Mouse (Mus musculus) retina, embryonic 14.5 days (tissue): ENCODE measurements around the gene Apol11a.
A peak's percentile ranks its signal among the peaks of the same experiment; 100 is the strongest.
"Not testable (repeated sequence)": the region's sequence is repeated elsewhere in the genome, so short reads cannot be mapped to it uniquely, and the experiment has no call there.

Source experiments
- DNase-seq: peaks from one replicate; pipeline ENCODE4 v3.0.0-alpha.2; 2015; ENCODE audit warnings: low spot score

Gene Apol11a

DNA sequence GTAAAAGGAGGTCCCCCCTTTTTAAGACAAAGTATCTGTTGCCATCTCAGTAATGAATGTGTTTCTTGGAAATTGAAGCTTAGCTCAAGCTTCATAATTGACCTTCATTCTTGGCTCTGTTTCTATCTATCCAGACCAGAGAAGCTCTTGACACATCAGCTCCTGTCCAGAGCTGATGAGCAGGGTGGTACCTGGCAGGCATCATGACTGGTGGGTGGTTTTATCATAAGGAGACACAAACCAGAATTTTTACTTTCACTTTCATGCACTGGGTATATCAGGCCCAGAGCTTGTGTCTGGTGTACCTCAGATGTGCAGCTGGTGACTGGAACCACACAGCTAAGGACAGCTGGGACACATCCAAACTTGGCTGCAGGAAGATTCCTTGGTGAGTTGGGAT, at the start of gene Apol11a:
Gene Apol11a (plus strand): TSS at position 306 of the 400 bp plus-strand sequence.
- DNase-seq = not testable (repeated sequence)

GRCm38 (mm10) chr15:77474699-77475390, 33.2 kb upstream of the Apol11a start:
- not testable (repeated sequence) for DNase-seq

GRCm38 (mm10) chr15:77476693-77477092, 31.4 kb upstream of the Apol11a start, which contains the start of gene Apol10a:
Gene Apol10a, plus strand, starts transcription at chr15:77477047.
- DNase-seq = not testable (repeated sequence)

DNA sequence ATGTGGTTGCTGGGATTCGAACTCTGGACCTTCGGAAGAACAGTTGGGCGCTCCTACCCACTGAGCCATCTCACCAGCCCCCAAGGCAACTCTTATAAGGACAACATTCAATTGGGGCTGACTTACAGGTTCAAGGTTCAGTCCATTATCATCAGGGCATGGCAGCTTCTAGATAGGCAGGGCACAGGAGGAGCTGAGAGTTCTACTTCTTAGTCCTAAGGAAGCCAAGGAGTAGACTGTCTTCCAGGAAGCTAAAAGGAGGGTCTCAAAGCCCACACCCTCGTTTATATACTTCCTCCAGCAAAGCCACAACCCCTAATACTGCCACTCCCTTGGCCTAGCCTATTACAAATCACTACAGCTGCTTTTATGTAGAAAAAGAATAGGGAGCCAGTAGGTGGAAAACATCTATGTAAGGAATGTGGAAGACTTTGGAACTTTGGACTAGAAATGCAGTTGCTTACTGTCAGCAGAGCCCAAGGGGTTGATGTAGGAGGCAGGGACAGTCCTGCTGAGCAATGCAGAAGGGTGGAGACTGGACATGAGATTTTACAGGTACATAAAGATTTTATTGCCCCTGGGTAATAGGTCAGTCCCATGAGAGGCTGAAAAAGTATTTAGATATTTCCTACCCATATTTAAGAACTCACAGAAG, 25.8 kb upstream of the Apol11a start:
- DNase-seq = no peak

GRCm38 (mm10) chr15:77493181-77493580, 14.9 kb upstream of the Apol11a start:
- DNase-seq = not testable (repeated sequence)

DNA sequence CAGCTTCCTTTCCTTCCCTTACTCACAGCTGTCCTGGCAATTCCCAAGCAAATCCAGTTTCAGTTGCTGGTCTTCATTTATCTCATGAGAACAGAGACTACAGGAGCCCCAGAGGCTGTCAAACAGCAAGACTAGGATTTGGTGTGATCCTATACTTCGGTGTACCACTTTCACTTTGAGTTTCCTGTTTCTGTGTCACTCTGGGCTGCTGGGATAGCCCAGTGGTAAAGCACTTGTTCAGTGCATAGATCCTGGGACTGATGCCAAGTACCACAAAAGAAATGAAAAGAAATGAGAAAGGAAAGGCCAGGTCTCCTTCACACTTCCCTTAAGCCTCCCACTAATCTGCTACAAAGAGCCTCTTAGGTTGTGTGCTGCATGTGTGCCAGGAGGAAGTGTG, 13.4 kb upstream of the Apol11a start:
- DNase-seq = not testable (repeated sequence)

DNA sequence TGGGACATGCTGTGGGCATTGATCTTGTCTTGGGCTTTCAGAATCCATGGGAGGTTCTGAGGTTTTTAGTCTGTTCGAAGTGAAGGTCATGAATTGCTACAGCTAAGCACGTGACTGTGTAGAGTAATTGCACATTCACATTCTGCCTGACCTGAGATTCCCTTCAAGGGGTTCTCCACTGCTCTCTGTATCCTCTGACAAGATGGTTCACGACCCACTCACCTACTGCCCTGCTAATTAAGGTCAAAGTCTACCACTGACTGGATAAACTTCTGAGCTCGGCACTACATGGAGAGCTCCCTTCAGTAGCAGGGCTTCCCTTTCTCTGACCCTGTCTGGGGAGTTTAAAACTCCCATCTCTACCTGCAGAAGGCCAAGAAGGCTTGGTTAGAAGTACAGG, 12.5 kb downstream of the Apol11a start:
- DNase-seq = not testable (repeated sequence)

DNA sequence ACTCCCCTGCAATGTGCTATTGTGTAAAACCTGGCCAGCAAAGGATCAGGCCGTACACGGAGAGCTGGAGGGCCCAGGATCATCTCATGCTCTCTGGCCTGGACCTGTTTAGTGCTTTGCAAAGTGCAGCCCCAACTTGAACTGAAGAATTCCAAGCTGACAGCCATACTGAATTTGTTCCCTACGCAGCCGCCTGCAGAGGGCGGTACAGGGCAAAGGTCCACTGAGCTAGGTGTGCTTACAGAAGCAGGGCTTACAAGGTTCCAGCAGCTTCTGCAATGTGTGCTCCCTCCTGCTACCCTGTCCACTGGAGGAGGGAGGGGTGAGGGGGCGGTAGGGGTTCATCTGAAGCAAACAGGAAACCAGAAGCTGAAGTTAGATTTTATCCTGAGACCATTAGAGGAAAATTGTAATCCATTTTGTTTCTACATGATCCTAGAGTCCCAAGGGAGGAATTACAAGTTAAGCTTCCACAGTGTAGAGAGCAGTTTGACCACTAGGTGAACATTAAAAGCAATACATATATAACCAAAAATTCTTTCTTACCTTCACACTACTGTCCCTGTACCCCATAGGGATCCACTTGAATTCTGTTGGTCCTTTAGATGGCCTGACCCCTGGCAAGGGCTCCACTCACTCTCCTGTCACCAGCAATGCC, 15.2 kb downstream of the Apol11a start:
- DNase-seq = peak; percentile 41

GRCm38 (mm10) chr15:77533216-77533615, 25.1 kb downstream of the Apol11a start, which contains the start of gene Apol7c:
Gene Apol7c, minus strand, starts transcription at chr15:77533316.
- no peak for DNase-seq

- not testable (repeated sequence) for DNase-seq
Measured at GRCm38 (mm10) chr15:77539221-77539620, 31.1 kb downstream of the Apol11a start.

GRCm38 (mm10) chr15:77561792-77562191, 53.7 kb downstream of the Apol11a start, which contains the start of gene 1700025B11Rik:
Gene 1700025B11Rik, minus strand, starts transcription at chr15:77561892.
- no peak for DNase-seq

DNA sequence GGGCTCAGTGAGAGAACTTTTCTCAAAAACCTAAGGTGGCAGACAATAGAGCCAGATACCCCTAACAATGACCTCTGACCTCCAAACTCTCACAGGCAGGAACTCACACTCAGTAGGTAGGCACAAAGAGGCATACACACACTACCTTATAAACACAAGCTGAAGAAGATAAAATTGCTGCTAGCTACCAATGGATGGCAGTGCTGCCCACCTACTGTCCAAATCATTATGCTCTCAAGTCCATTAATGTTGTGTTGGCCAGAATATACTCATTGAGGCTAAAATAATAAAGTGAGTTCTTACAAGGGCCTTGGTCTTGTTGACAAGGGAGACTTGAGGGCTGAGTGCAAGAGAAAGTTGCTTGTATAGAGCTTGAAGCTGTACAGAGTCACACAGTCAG, 55.1 kb downstream of the Apol11a start:
- DNase-seq = no peak
